Mouse (Mus musculus) MEL (cell line): Measurements from ENCODE around the gene Pparg. TPM values are rescaled to one million over a fixed set of nuclear protein-coding genes. Genes with fewer than 3 reads are reported as not detected.

Experiments
- DNase-seq: peaks from one replicate; pipeline ENCODE4 v3.0.0; 2011; ENCODE audit warnings: low read depth, low spot score
- H3K27ac ChIP-seq: 2 replicates; pipeline ENCODE4 v1.5.1; 2012; ENCODE audit warnings: low read depth, mild to moderate bottlenecking, control low read depth, low read length, moderate library complexity; ENCODE audit not compliant: control insufficient read depth
- H3K27me3 ChIP-seq, 2 experiments: fragments of 150-350 bp in 1 of 2; sonication (generic) in 1 of 2; 2 replicates each; pipeline ENCODE4 v1.6.1; 2012; ENCODE audit warnings: low read length in 2 of 2, mild to moderate bottlenecking in 2 of 2, improper control_type of control experiment in 1 of 2, moderate library complexity in 1 of 2; ENCODE audit not compliant: insufficient read depth in 2 of 2, control insufficient read depth in 1 of 2
- H3K36me3 ChIP-seq, 2 experiments: 2 replicates each; pipeline ENCODE4 v1.6.1; 2012 to 2014; ENCODE audit warnings: low read length in 2 of 2, improper control_type of control experiment in 1 of 2, inconsistent platforms in 1 of 2, mild to moderate bottlenecking in 1 of 2; ENCODE audit not compliant: insufficient read depth in 2 of 2, control insufficient read depth in 1 of 2
- H3K4me1 ChIP-seq, 2 experiments: fragments of 150-350 bp in 1 of 2; sonication (generic) in 1 of 2; 2 replicates each; pipeline ENCODE4 v1.6.1; 2012; ENCODE audit warnings: low read length in 2 of 2, improper control_type of control experiment in 1 of 2, mild to moderate bottlenecking in 1 of 2; ENCODE audit not compliant: insufficient read depth in 2 of 2, control insufficient read depth in 1 of 2
- H3K4me3 ChIP-seq, 2 experiments: fragments of 150-350 bp in 1 of 2; sonication (generic) in 1 of 2; 2 replicates each; pipeline ENCODE4 v1.5.1; 2012; ENCODE audit warnings: low read depth in 2 of 2, low read length in 2 of 2, mild to moderate bottlenecking in 2 of 2, moderate library complexity in 2 of 2, control low read depth in 1 of 2, improper control_type of control experiment in 1 of 2; ENCODE audit not compliant: control insufficient read depth in 1 of 2, insufficient read depth in 1 of 2
- H3K79me2 ChIP-seq: 2 replicates; pipeline ENCODE4 v1.6.1; 2012; ENCODE audit warnings: mild to moderate bottlenecking, low read length, moderate library complexity; ENCODE audit not compliant: control insufficient read depth, poor library complexity, insufficient read depth
- H3K9ac ChIP-seq: 2 replicates; pipeline ENCODE4 v1.6.1; 2012; ENCODE audit warnings: low read depth, mild to moderate bottlenecking, control low read depth, low read length, moderate library complexity; ENCODE audit not compliant: control insufficient read depth, poor library complexity, severe bottlenecking
- H3K9me3 ChIP-seq: fragments of 150-350 bp; sonication (generic); replicated peaks from 2 replicates; pipeline ENCODE4 v1.6.1; 2012; ENCODE audit warnings: mild to moderate bottlenecking, low read length, improper control_type of control experiment, moderate library complexity; ENCODE audit not compliant: insufficient read depth
- CHD2 ChIP-seq: IDR thresholded peaks from 2 replicates; pipeline ENCODE4 v1.6.1; 2011; ENCODE audit warnings: low read length, improper control_type of control experiment
- E2F4 ChIP-seq: IDR thresholded peaks from 2 replicates; pipeline ENCODE4 v1.6.1; 2011; ENCODE audit warnings: low read depth, low read length, improper control_type of control experiment, borderline replicate concordance
- JUND ChIP-seq: IDR thresholded peaks from 2 replicates; pipeline ENCODE4 v1.6.1; 2011; ENCODE audit warnings: low read depth, mild to moderate bottlenecking, improper control_type of control experiment, low read length
- KAT2A ChIP-seq: conservative IDR thresholded peaks from 2 replicates; pipeline ENCODE4 v1.6.1; 2012; ENCODE audit warnings: low read depth, low read length, improper control_type of control experiment, inconsistent platforms
- MAFK ChIP-seq: IDR thresholded peaks from 2 replicates; pipeline ENCODE4 v1.6.1; 2011; ENCODE audit warnings: low read depth, mild to moderate bottlenecking, low read length, improper control_type of control experiment, borderline replicate concordance
- MAX ChIP-seq: IDR thresholded peaks from 2 replicates; pipeline ENCODE4 v1.6.1; 2011; ENCODE audit warnings: low read length, improper control_type of control experiment
- MAZ ChIP-seq: IDR thresholded peaks from 2 replicates; pipeline ENCODE4 v1.6.1; 2012; ENCODE audit warnings: low read depth, mild to moderate bottlenecking, inconsistent platforms, low read length, improper control_type of control experiment
- MEF2A ChIP-seq: IDR thresholded peaks from 2 replicates; pipeline ENCODE4 v1.6.1; 2014; ENCODE audit warnings: low read depth, mild to moderate bottlenecking, inconsistent platforms, low read length, improper control_type of control experiment; ENCODE audit not compliant: poor library complexity, insufficient replicate concordance, severe bottlenecking; ENCODE audit errors: extremely low read depth
- MXI1 ChIP-seq: IDR thresholded peaks from 2 replicates; pipeline ENCODE4 v1.6.1; 2011; ENCODE audit warnings: mild to moderate bottlenecking, low read depth, low read length, improper control_type of control experiment
- MYB ChIP-seq: IDR thresholded peaks from 2 replicates; pipeline ENCODE4 v1.6.1; 2011; ENCODE audit warnings: mild to moderate bottlenecking, low read depth, low read length, improper control_type of control experiment
- NELFE ChIP-seq: IDR thresholded peaks from 2 replicates; pipeline ENCODE4 v1.6.1; 2011; ENCODE audit warnings: low read depth, low read length, improper control_type of control experiment
- NRF1 ChIP-seq: IDR thresholded peaks from 2 replicates; pipeline ENCODE4 v1.6.1; 2014; ENCODE audit warnings: low read depth, mild to moderate bottlenecking, inconsistent platforms, low read length, improper control_type of control experiment, moderate library complexity; ENCODE audit not compliant: poor library complexity, insufficient read depth, severe bottlenecking
- POLR2A ChIP-seq, 2 experiments: IDR thresholded peaks; 2 replicates each; pipeline ENCODE4 v1.6.1; 2011 to 2012; ENCODE audit warnings: low read length in 2 of 2, mild to moderate bottlenecking in 2 of 2, control low read depth in 1 of 2, improper control_type of control experiment in 1 of 2, low read depth in 1 of 2, moderate library complexity in 1 of 2; ENCODE audit not compliant: control insufficient read depth in 1 of 2, insufficient read depth in 1 of 2, poor library complexity in 1 of 2
- POLR2AphosphoS2 ChIP-seq: IDR thresholded peaks from 2 replicates; pipeline ENCODE4 v1.6.1; 2011; ENCODE audit warnings: low read length, improper control_type of control experiment
- POLR2AphosphoS5 ChIP-seq: IDR thresholded peaks from 2 replicates; pipeline ENCODE4 v1.6.1; 2012; ENCODE audit warnings: low read depth, borderline replicate concordance, mild to moderate bottlenecking, inconsistent platforms, low read length, moderate library complexity, mixed read lengths
- SIN3A ChIP-seq: IDR thresholded peaks from 2 replicates; pipeline ENCODE4 v1.6.1; 2012; ENCODE audit warnings: low read length, improper control_type of control experiment, inconsistent platforms
- SMC3 ChIP-seq: IDR thresholded peaks from 2 replicates; pipeline ENCODE4 v1.6.1; 2011; ENCODE audit warnings: low read depth, low read length, improper control_type of control experiment
- TBP ChIP-seq: IDR thresholded peaks from 2 replicates; pipeline ENCODE4 v1.8.0; 2011; ENCODE audit warnings: low read depth, low read length, improper control_type of control experiment
- UBTF ChIP-seq: IDR thresholded peaks from 2 replicates; pipeline ENCODE4 v1.6.1; 2012; ENCODE audit warnings: low read depth, mild to moderate bottlenecking, inconsistent platforms, low read length, improper control_type of control experiment, moderate library complexity, borderline replicate concordance; ENCODE audit not compliant: insufficient read depth
- ZKSCAN1 ChIP-seq: IDR thresholded peaks from 2 replicates; pipeline ENCODE4 v1.6.1; 2012; ENCODE audit warnings: low read depth, mild to moderate bottlenecking, inconsistent platforms, low read length, improper control_type of control experiment, moderate library complexity
- ZNF384 ChIP-seq: IDR thresholded peaks from 2 replicates; pipeline ENCODE4 v1.6.1; 2012; ENCODE audit warnings: low read depth, mild to moderate bottlenecking, inconsistent platforms, low read length, improper control_type of control experiment
- polyA plus RNA-seq, 2 experiments: library from polyadenylated mRNA; stranded (reverse) in 1 of 2; unstranded in 1 of 2; fragments of >175 nt in 1 of 2; fragments of >200 nt in 1 of 2; gene quantifications; 2 replicates each; pipeline versions ENCODE4 v1.2.1 to v1.2.4; 2012; ENCODE audit warnings: low replicate concordance in 2 of 2, low read depth in 1 of 2; ENCODE audit not compliant: insufficient read length in 2 of 2, insufficient read depth in 1 of 2, missing spikeins in 1 of 2
- total RNA-seq: library from RNA; depleted of rRNA; stranded (reverse); fragments of 300-350 nt; gene quantifications from 2 replicates; pipeline ENCODE4 v1.2.3, GENCODE M21; 2012

Gene Pparg
- total and polyA plus RNA-seq, 3 experiments: 0.08 to 0.15 TPM; not detected in 1

DNA sequence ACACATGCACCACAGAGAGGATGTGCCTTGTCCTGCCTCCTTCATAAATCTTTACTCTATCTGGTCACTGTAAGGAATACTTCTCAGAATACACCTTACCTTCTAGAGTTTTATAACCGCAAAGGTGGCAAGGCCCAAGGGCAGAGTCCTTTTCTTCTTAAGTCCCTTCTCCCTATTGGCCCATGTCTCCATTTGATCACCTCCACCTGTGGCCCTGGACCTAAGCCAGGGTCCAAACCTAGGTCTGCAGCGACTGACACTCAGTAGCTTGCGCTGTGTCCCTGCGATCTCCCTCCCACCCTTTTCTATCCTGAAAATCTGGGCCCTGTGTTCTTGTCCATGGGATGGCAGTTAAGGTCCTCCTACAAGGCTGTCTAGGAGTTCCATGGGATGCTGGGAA is 142.3 kb downstream of the Pparg start:
- TF ChIP-seq MXI1: no peak
- no peak for TF ChIP-seq JUND
- TF ChIP-seq POLR2A (IDR thresholded peaks at IDR 0.05; ENCODE audit: control insufficient read depth in 1 of 2, insufficient read depth in 1 of 2, low read depth in 1 of 2, low read length in 2 of 2, poor library complexity in 1 of 2): no peak
- TF ChIP-seq NRF1: no peak
- no peak for TF ChIP-seq MYB
- TF ChIP-seq ZNF384: no peak
- TF ChIP-seq TBP: no peak
- TF ChIP-seq MAZ: no peak
- no peak for TF ChIP-seq NELFE
- no peak for TF ChIP-seq POLR2AphosphoS2
- TF ChIP-seq UBTF: no peak
- H3K79me2 ChIP-seq: no peaks in the 10 kb centered on the region
- H3K4me1 ChIP-seq: peaks cover 0 to 3% of the 10 kb centered on the region in 2 experiments; a peak in 1 of 4 replicates

DNA sequence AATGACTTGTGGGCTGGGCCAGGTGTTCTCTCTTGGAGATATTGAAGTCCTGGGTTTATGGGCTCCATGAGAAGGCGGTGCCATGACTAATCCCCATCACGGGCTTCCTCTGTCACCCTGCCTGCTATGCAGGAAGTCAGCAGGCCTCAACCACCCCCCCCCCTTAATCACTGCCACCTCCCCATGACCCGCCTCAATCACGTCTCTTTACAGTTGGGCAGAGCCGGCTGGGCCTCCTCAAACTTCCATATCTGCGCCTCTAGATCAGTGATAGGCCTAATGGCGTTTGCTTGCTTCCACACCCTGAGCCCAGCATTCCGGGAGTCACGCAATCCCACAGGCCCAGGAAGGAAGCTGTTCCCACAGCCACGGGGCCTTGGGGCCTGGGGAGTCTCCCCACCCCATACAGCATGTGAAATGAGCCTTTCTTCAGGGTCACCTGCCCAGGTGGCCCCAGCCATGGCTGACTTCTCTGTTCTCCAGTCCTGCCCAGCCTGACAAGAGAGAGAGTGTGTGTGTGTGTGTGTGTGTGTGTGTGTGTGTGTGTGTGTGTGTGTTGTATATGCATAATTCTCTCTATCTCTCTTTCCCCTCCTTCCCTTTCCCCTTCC is 142.9 kb downstream of the Pparg start:
- no peaks in the 10 kb centered on the region for H3K36me3 ChIP-seq
- no peaks in the 10 kb centered on the region for H3K9me3 ChIP-seq
- no peak overlapping the region for H3K9ac ChIP-seq
- TF ChIP-seq MEF2A (no peak), ZNF384 (no peak), TBP (no peak), MAFK (no peak), E2F4 (no peak), MXI1 (no peak), SIN3A (no peak), SMC3 (no peak), KAT2A (no peak), ZKSCAN1 (no peak), MAZ (no peak), MAX (no peak), CHD2 (no peak), JUND (no peak), POLR2AphosphoS5 (no peak)
- H3K79me2 ChIP-seq: no peaks in the 10 kb centered on the region
- H3K4me1 ChIP-seq: peaks cover 0 to 3% of the 10 kb centered on the region in 2 experiments; a peak in 1 of 4 replicates
- no peak overlapping the region for H3K27ac ChIP-seq
- H3K27me3 ChIP-seq: no peaks in the 10 kb centered on the region
- DNase-seq: no peak
- H3K4me3 ChIP-seq: no peak overlapping the region

More for the DNA sequence above, 142.3 kb downstream of the Pparg start:
- H3K9ac ChIP-seq: no peak overlapping the region
- H3K4me3 ChIP-seq: no peak overlapping the region
- no peaks in the 10 kb centered on the region for H3K36me3 ChIP-seq
- H3K27me3 ChIP-seq: no peaks in the 10 kb centered on the region
- DNase-seq: no peak
- H3K27ac ChIP-seq: no peak overlapping the region
- no peaks in the 10 kb centered on the region for H3K9me3 ChIP-seq
